Mouse (Mus musculus): ENCODE measurements around the gene Wrnip1. TPM values are rescaled to one million over a fixed set of nuclear protein-coding genes. Genes with fewer than 3 reads are reported as not detected.
A peak's percentile ranks its signal among the peaks of the same experiment; 100 is the strongest.
"Not testable (repeated sequence)": the region's sequence is repeated elsewhere in the genome, so short reads cannot be mapped to it uniquely, and the experiment has no call there.

Wrnip1 gene
- polyA plus RNA-seq, 1 experiment from 2014 or later = 24.1 TPM

DNA sequence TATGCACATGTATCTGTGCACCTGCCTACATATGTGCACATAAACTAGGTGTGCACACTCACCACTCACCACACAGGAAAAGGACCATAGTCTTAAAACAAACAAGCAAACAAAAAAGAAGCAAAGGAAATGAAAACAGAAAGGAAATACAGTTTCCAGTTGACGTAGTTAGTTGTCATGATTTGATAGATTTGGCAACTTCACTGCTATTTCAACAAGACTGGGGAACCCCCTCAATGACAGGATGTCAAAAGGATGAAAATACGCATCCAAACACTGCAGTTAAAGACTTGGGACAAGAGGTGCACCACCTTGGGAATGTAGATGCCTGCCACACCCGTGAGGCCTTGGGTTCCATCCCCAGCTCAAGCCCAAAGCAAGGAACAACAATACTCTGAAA lies 62.7 kb downstream of the Wrnip1 start:
- not testable (repeated sequence) for H3K4me2 ChIP-seq (replicated peaks); ATAC-seq (ENCODE audit: low FRiP score, low read depth); H3K36me3 ChIP-seq; H3K9ac ChIP-seq; H3K27ac ChIP-seq; H3K9me3 ChIP-seq; H3K4me3 ChIP-seq; H3K27me3 ChIP-seq; H3K4me1 ChIP-seq
- 79% methylated on average over 3 of the region's 3 CpGs for WGBS

DNA sequence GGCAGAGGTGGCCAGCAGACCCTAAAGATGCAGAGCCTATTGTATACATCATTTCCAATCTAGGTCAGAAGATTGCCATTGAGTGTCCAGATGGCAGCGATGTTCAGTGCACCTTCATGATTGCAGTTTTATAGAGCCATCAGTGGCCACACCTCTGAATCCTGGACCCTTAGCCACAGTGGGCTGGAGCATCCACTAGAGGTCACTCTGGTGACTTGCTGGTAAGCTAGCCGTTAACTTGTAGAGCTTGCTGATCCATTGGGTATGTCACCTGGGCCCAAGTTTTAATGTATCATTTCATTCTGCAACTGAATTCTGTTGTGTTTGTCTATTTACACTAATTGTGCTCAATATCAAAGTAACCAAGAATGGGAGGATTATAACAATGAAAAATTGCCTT lies 63.8 kb downstream of the Wrnip1 start:
- no peak for ATAC-seq (ENCODE audit: low FRiP score, low read depth)
- Histone ChIP-seq H3K4me2 (replicated peaks) (no peak overlapping the region), H3K4me1 (no peaks in the 10 kb centered on the region), H3K27me3 (peaks cover 3% of the 10 kb centered on the region; the same call in 1 of the 2 replicates), H3K9ac (no peak overlapping the region), H3K36me3 (no peaks in the 10 kb centered on the region), H3K27ac (no peak overlapping the region), H3K9me3 (no peaks in the 10 kb centered on the region), H3K4me3 (no peak overlapping the region)
- 62% methylated on average over 2 of the region's 2 CpGs for WGBS

- no peaks in the 10 kb centered on the region for H3K36me3 ChIP-seq
- WGBS = 6% methylated on average over 9 of the region's 9 CpGs
These were observed 64.6 kb downstream of the Wrnip1 start for GRCm38 (mm10) chr13:32866484-32866883.

DNA sequence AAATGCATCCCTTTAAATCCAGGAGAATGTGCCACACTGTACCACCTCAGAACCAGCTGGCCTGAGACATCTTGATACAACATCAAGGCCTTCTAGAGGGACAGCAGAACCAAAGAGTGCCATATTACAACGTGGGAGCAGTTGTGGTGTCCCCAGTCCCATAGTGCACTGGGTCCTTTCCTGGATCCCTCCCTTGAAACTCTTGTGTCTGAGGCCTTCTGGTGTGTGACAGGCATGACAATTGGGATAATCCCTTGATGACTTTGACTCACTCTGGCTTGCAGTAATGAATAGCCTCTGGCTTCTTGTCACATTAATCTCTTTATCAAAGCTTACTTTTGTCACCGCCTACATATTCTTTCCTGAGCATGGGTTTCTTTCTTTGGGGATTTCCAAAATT lies 65.2 kb downstream of the Wrnip1 start:
- no peak overlapping the region for H3K27ac ChIP-seq
- no peak overlapping the region for H3K9ac ChIP-seq
- H3K4me1 ChIP-seq = no peaks in the 10 kb centered on the region
- H3K9me3 ChIP-seq = no peaks in the 10 kb centered on the region
- WGBS = 64% methylated on average over 2 of the region's 2 CpGs
- peaks cover 3% of the 10 kb centered on the region; the same call in 1 of the 2 replicates for H3K27me3 ChIP-seq
- no peak overlapping the region for H3K4me2 ChIP-seq (replicated peaks)
- no peaks in the 10 kb centered on the region for H3K36me3 ChIP-seq
- H3K4me3 ChIP-seq = no peak overlapping the region
- no peak for ATAC-seq (ENCODE audit: low FRiP score, low read depth)

More at GRCm38 (mm10) chr13:32866484-32866883, 64.6 kb downstream of the Wrnip1 start:
- Histone ChIP-seq H3K27me3 (peaks cover 3% of the 10 kb centered on the region; the same call in 1 of the 2 replicates), H3K27ac (no peak overlapping the region), H3K9ac (no peak overlapping the region), H3K4me3 (no peak overlapping the region), H3K4me1 (no peaks in the 10 kb centered on the region), H3K4me2 (replicated peaks) (no peak overlapping the region), H3K9me3 (no peaks in the 10 kb centered on the region)
- ATAC-seq (ENCODE audit: low FRiP score, low read depth) = 0 out of 2 replicates have a peak, but pooled peaks have one; percentile 54

- H3K27ac ChIP-seq; H3K9ac ChIP-seq; H3K4me3 ChIP-seq; H3K27me3 ChIP-seq; H3K4me1 ChIP-seq; ATAC-seq (ENCODE audit: low FRiP score, low read depth); H3K9me3 ChIP-seq; H3K4me2 ChIP-seq (replicated peaks); H3K36me3 ChIP-seq: not testable (repeated sequence)
- 86% methylated on average over 4 of the region's 4 CpGs for WGBS
These were observed 66.4 kb downstream of the Wrnip1 start for GRCm38 (mm10) chr13:32868233-32868632.

GRCm38 (mm10) chr13:32868843-32869242 lies 67.0 kb downstream of the Wrnip1 start:
- Histone ChIP-seq H3K4me2 (replicated peaks) (no peak overlapping the region), H3K4me1 (no peaks in the 10 kb centered on the region), H3K27ac (no peak overlapping the region), H3K36me3 (no peaks in the 10 kb centered on the region), H3K27me3 (peaks cover under 1% of the 10 kb centered on the region; the same call in 1 of the 2 replicates), H3K4me3 (no peak overlapping the region), H3K9ac (no peak overlapping the region), H3K9me3 (no peaks in the 10 kb centered on the region)
- 73% methylated on average over 5 of the region's 5 CpGs for WGBS
- ATAC-seq (ENCODE audit: low FRiP score, low read depth) = no peak

Other genes starting within 250 kb of the Wrnip1 start
- gene Mylk4, start 18.1 kb upstream of the Wrnip1 start, polyA plus RNA-seq (2015; fragmentation: Nextera tagmentation; extraction: Ambion mirVana) = 4.7 and 5.1 TPM in 2 replicates
- not detected in 2 replicates for gene D930007J09Rik, start 811 bp downstream of the Wrnip1 start, polyA plus RNA-seq (2015; fragmentation: Nextera tagmentation; extraction: Ambion mirVana)
- 5.4 and 7.0 TPM in 2 replicates for gene Serpinb1a, start 49.1 kb downstream of the Wrnip1 start, polyA plus RNA-seq (2015; fragmentation: Nextera tagmentation; extraction: Ambion mirVana)
- gene Serpinb1c, start 96.2 kb downstream of the Wrnip1 start, polyA plus RNA-seq (2015; fragmentation: Nextera tagmentation; extraction: Ambion mirVana) = not detected in 2 replicates
- 0.86 and 0.92 TPM in 2 replicates for gene Serpinb6b, start 163.2 kb downstream of the Wrnip1 start, polyA plus RNA-seq (2015; fragmentation: Nextera tagmentation; extraction: Ambion mirVana)
- gene Serpinb9, start 201.2 kb downstream of the Wrnip1 start, polyA plus RNA-seq (2015; fragmentation: Nextera tagmentation; extraction: Ambion mirVana) = 3.1 and 3.3 TPM in 2 replicates
- gene Serpinb9b, start 225.4 kb downstream of the Wrnip1 start, polyA plus RNA-seq (2015; fragmentation: Nextera tagmentation; extraction: Ambion mirVana) = not detected in 2 replicates